Mouse (Mus musculus) erythroblast, adult 5-6 weeks (primary cell): Measurements from ENCODE around the gene Nek5. TPM values are rescaled to one million over a fixed set of nuclear protein-coding genes. Genes with fewer than 3 reads are reported as not detected.
"Not testable (repeated sequence)": the region's sequence is repeated elsewhere in the genome, so short reads cannot be mapped to it uniquely, and the experiment has no call there.

Experiments
- ATAC-seq: replicated peaks from 2 replicates; pipeline ENCODE4 v1.8.0; 2016; ENCODE audit warnings: moderate number of reproducible peaks, mild to moderate bottlenecking, moderate TSS enrichment, inconsistent platforms; ENCODE audit not compliant: poor library complexity, low FRiP score, severe bottlenecking
- total RNA-seq, 2 experiments: library from RNA; stranded (forward) in 1 of 2; stranded (reverse) in 1 of 2; fragments of 150-400 nt in 1 of 2; fragments of 200-764, 138-1000 nt in 1 of 2; gene quantifications; 2 replicates each; pipeline versions ENCODE4 v1.2.3 to v1.2.4; 2015 to 2017; ENCODE audit warnings: low replicate concordance in 2 of 2

Gene Nek5
- total RNA-seq (2015; ENCODE audit: low replicate concordance) = not detected in 2 replicates
- total RNA-seq (2017; ENCODE audit: low replicate concordance) = 0.68 TPM in 1 of 2 replicates, not detected in the other

GRCm38 (mm10) chr8:22124220-22125152, at the start of gene Nek5:
TSS of gene Nek5 (minus strand) at chr8:22125053.
- ATAC-seq = peak; percentile 71

GRCm38 (mm10) chr8:22169167-22169566, 44.3 kb upstream of the Nek5 start:
- no peak for ATAC-seq

- ATAC-seq = peak; percentile 94
These were observed 41.3 kb upstream of the Nek5 start, which contains the start of gene Nek3 for GRCm38 (mm10) chr8:22166080-22166603. TSS of gene Nek3 (minus strand) at chr8:22166435.

- ATAC-seq = peak; percentile 40
These were observed 40.6 kb upstream of the Nek5 start for GRCm38 (mm10) chr8:22165251-22166079.

GRCm38 (mm10) chr8:22164431-22164830, 39.6 kb upstream of the Nek5 start:
- no peak for ATAC-seq

GRCm38 (mm10) chr8:22162206-22162605, 37.4 kb upstream of the Nek5 start:
- no peak for ATAC-seq

- ATAC-seq = no peak
These were observed 25.5 kb upstream of the Nek5 start for GRCm38 (mm10) chr8:22150345-22150663.

- ATAC-seq = no peak
These were observed 24.9 kb upstream of the Nek5 start for GRCm38 (mm10) chr8:22149643-22150344.

GRCm38 (mm10) chr8:22148367-22148740, 23.5 kb upstream of the Nek5 start:
- ATAC-seq = no peak

- ATAC-seq = no peak
These were observed 23.0 kb upstream of the Nek5 start for GRCm38 (mm10) chr8:22147706-22148366.

GRCm38 (mm10) chr8:22145831-22146230, 21.0 kb upstream of the Nek5 start:
- ATAC-seq = no peak

GRCm38 (mm10) chr8:22143764-22144491, 19.1 kb upstream of the Nek5 start:
- ATAC-seq = peak; percentile 62

- ATAC-seq = no peak
These were observed 17.7 kb upstream of the Nek5 start for GRCm38 (mm10) chr8:22142592-22142991.

GRCm38 (mm10) chr8:22141836-22142385, 17.1 kb upstream of the Nek5 start:
- no peak for ATAC-seq

GRCm38 (mm10) chr8:22136462-22136861, 11.6 kb upstream of the Nek5 start:
- not testable (repeated sequence) for ATAC-seq

GRCm38 (mm10) chr8:22134750-22135135, 9.9 kb upstream of the Nek5 start:
- no peak for ATAC-seq

- ATAC-seq = peak; percentile 100
These were observed 9.4 kb upstream of the Nek5 start for GRCm38 (mm10) chr8:22134078-22134749.

GRCm38 (mm10) chr8:22132062-22132461, 7.2 kb upstream of the Nek5 start:
- no peak for ATAC-seq
